Mouse (Mus musculus): ENCODE results near the gene Kcnq2. TPM values are rescaled to one million over a fixed set of nuclear protein-coding genes. Genes with fewer than 3 reads are reported as not detected.

Gene Kcnq2
- polyA plus RNA-seq, 1 experiment, result not detected

GRCm38 (mm10) chr2:181159771-181160170 is 24.7 kb upstream of the Kcnq2 start:
- no peak for DNase-seq (ENCODE audit: low read depth in 1 of 2, low spot score in 2 of 2)
- H3K4me1 ChIP-seq (ENCODE audit: control insufficient read depth, insufficient read depth, insufficient read length), result no peaks in the 10 kb centered on the region; the same call in 1 of the 2 replicates
- 43% methylated on average over 2 of the region's 2 CpGs for WGBS
- H3K27ac ChIP-seq (ENCODE audit: insufficient read depth, low read length), result no peak overlapping the region
- TF ChIP-seq CTCF (IDR thresholded peaks at IDR 0.05; ENCODE audit: extremely low read depth, insufficient read depth, insufficient read length, insufficient replicate concordance) (no peak), POLR2A (IDR thresholded peaks at IDR 0.05; ENCODE audit: low read depth, low read length) (no peak)
- 0 out of 2 replicates have a peak, but pooled peaks cover 5% of the 10 kb centered on the region for H3K27me3 ChIP-seq (ENCODE audit: control insufficient read depth, insufficient read depth, low read length)
- no peaks in the 10 kb centered on the region for H3K36me3 ChIP-seq (ENCODE audit: control insufficient read depth, insufficient read depth, low read length)
- H3K4me3 ChIP-seq (ENCODE audit: extremely low read depth, insufficient read depth, insufficient read length), result no peak overlapping the region

GRCm38 (mm10) chr2:181159091-181159514 is 24.0 kb upstream of the Kcnq2 start:
- 51% methylated on average over 7 of the region's 7 CpGs for WGBS
- TF ChIP-seq CTCF (IDR thresholded peaks at IDR 0.05; ENCODE audit: extremely low read depth, insufficient read depth, insufficient read length, insufficient replicate concordance) (no peak), POLR2A (IDR thresholded peaks at IDR 0.05; ENCODE audit: low read depth, low read length) (no peak)

GRCm38 (mm10) chr2:181158471-181158870 is 23.4 kb upstream of the Kcnq2 start:
- no peak overlapping the region for H3K27ac ChIP-seq (ENCODE audit: insufficient read depth, low read length)
- DNase-seq (ENCODE audit: low read depth in 1 of 2, low spot score in 2 of 2), result no peak
- no peaks in the 10 kb centered on the region; the same call in 1 of the 2 replicates for H3K4me1 ChIP-seq (ENCODE audit: control insufficient read depth, insufficient read depth, insufficient read length)
- TF ChIP-seq POLR2A (IDR thresholded peaks at IDR 0.05; ENCODE audit: low read depth, low read length) (no peak), CTCF (IDR thresholded peaks at IDR 0.05; ENCODE audit: extremely low read depth, insufficient read depth, insufficient read length, insufficient replicate concordance) (no peak)
- H3K4me3 ChIP-seq (ENCODE audit: extremely low read depth, insufficient read depth, insufficient read length), result no peak overlapping the region
- H3K36me3 ChIP-seq (ENCODE audit: control insufficient read depth, insufficient read depth, low read length), result no peaks in the 10 kb centered on the region
- WGBS, result 90% methylated on average over 2 of the region's 2 CpGs
- 0 out of 2 replicates have a peak, but pooled peaks cover 5% of the 10 kb centered on the region for H3K27me3 ChIP-seq (ENCODE audit: control insufficient read depth, insufficient read depth, low read length)

More at GRCm38 (mm10) chr2:181159091-181159514, 24.0 kb upstream of the Kcnq2 start:
- Histone ChIP-seq H3K27me3 (ENCODE audit: control insufficient read depth, insufficient read depth, low read length) (0 out of 2 replicates have a peak, but pooled peaks cover 5% of the 10 kb centered on the region), H3K36me3 (ENCODE audit: control insufficient read depth, insufficient read depth, low read length) (no peaks in the 10 kb centered on the region), H3K4me1 (ENCODE audit: control insufficient read depth, insufficient read depth, insufficient read length) (no peaks in the 10 kb centered on the region; the same call in 1 of the 2 replicates), H3K4me3 (ENCODE audit: extremely low read depth, insufficient read depth, insufficient read length) (no peak overlapping the region), H3K27ac (ENCODE audit: insufficient read depth, low read length) (no peak overlapping the region)
- DNase-seq (ENCODE audit: low read depth in 1 of 2, low spot score in 2 of 2), result no peak

- no peaks in the 10 kb centered on the region for H3K36me3 ChIP-seq (ENCODE audit: control insufficient read depth, insufficient read depth, low read length)
- H3K4me1 ChIP-seq (ENCODE audit: control insufficient read depth, insufficient read depth, insufficient read length), result no peaks in the 10 kb centered on the region; the same call in 1 of the 2 replicates
- no peak for DNase-seq (ENCODE audit: low read depth in 1 of 2, low spot score in 2 of 2)
- TF ChIP-seq POLR2A (IDR thresholded peaks at IDR 0.05; ENCODE audit: low read depth, low read length), result no peak
- no peak for TF ChIP-seq CTCF (IDR thresholded peaks at IDR 0.05; ENCODE audit: extremely low read depth, insufficient read depth, insufficient read length, insufficient replicate concordance)
- H3K27me3 ChIP-seq (ENCODE audit: control insufficient read depth, insufficient read depth, low read length), result 0 out of 2 replicates have a peak, but pooled peaks cover 5% of the 10 kb centered on the region
- H3K27ac ChIP-seq (ENCODE audit: insufficient read depth, low read length), result no peak overlapping the region
- 65% methylated on average over 6 of the region's 6 CpGs for WGBS
- no peak overlapping the region for H3K4me3 ChIP-seq (ENCODE audit: extremely low read depth, insufficient read depth, insufficient read length)
Observed at GRCm38 (mm10) chr2:181157716-181158302, 22.7 kb upstream of the Kcnq2 start.

- Histone ChIP-seq H3K27ac (ENCODE audit: insufficient read depth, low read length) (no peak overlapping the region), H3K4me3 (ENCODE audit: extremely low read depth, insufficient read depth, insufficient read length) (no peak overlapping the region), H3K36me3 (ENCODE audit: control insufficient read depth, insufficient read depth, low read length) (no peaks in the 10 kb centered on the region), H3K4me1 (ENCODE audit: control insufficient read depth, insufficient read depth, insufficient read length) (no peaks in the 10 kb centered on the region; the same call in 1 of the 2 replicates), H3K27me3 (ENCODE audit: control insufficient read depth, insufficient read depth, low read length) (0 out of 2 replicates have a peak, but pooled peaks cover 5% of the 10 kb centered on the region)
- 81% methylated on average over 4 of the region's 4 CpGs for WGBS
- no peak for TF ChIP-seq POLR2A (IDR thresholded peaks at IDR 0.05; ENCODE audit: low read depth, low read length)
- no peak for DNase-seq (ENCODE audit: low read depth in 1 of 2, low spot score in 2 of 2)
Observed at GRCm38 (mm10) chr2:181157180-181157579, 22.1 kb upstream of the Kcnq2 start.

GRCm38 (mm10) chr2:181156248-181157121 is 21.4 kb upstream of the Kcnq2 start, which contains the start of gene Eef1a2:
Gene Eef1a2 (minus strand): TSS chr2:181157014.
- TF ChIP-seq POLR2A (IDR thresholded peaks at IDR 0.05; ENCODE audit: low read depth, low read length), result no peak
- TF ChIP-seq CTCF (IDR thresholded peaks at IDR 0.05; ENCODE audit: extremely low read depth, insufficient read depth, insufficient read length, insufficient replicate concordance), result no peak
- DNase-seq (ENCODE audit: low read depth in 1 of 2, low spot score in 2 of 2), result no peak
- WGBS, result 13% methylated on average over 55 of the region's 55 CpGs
- H3K36me3 ChIP-seq (ENCODE audit: control insufficient read depth, insufficient read depth, low read length), result no peaks in the 10 kb centered on the region
- H3K4me1 ChIP-seq (ENCODE audit: control insufficient read depth, insufficient read depth, insufficient read length), result no peaks in the 10 kb centered on the region; the same call in 1 of the 2 replicates
- 0 out of 2 replicates have a peak, but pooled peaks cover 5% of the 10 kb centered on the region for H3K27me3 ChIP-seq (ENCODE audit: control insufficient read depth, insufficient read depth, low read length)
- H3K4me3 ChIP-seq (ENCODE audit: extremely low read depth, insufficient read depth, insufficient read length), result no peak within 1 kb of the TSS
- H3K27ac ChIP-seq (ENCODE audit: insufficient read depth, low read length), result no peak within 1 kb of the TSS

Measured in spleen, adult 2 months (tissue).